Mouse (Mus musculus) kidney, adult 11 months (tissue): Measurements from ENCODE around the gene Tbc1d22b.

Source experiments
- DNase-seq: peaks from one replicate; pipeline ENCODE4 v3.0.0; 2022

The Tbc1d22b gene

GRCm38 (mm10) chr17:29599051-29599450 is 49.5 kb downstream of the Tbc1d22b start:
- no peak for DNase-seq

- DNase-seq = peak; percentile 68
Measured at GRCm38 (mm10) chr17:29599537-29599936, 50.0 kb downstream of the Tbc1d22b start.

GRCm38 (mm10) chr17:29601391-29601790 is 51.8 kb downstream of the Tbc1d22b start:
- DNase-seq = no peak

GRCm38 (mm10) chr17:29603283-29603682 is 53.7 kb downstream of the Tbc1d22b start:
- peak; percentile 48 for DNase-seq

- DNase-seq = peak; percentile 12
Measured at GRCm38 (mm10) chr17:29613453-29613852, 63.9 kb downstream of the Tbc1d22b start.

GRCm38 (mm10) chr17:29614115-29615023 is 64.8 kb downstream of the Tbc1d22b start, which contains the start of the genes Rnf8 and Gm28043:
TSS of gene Rnf8 (plus strand) at chr17:29614790.
TSS of gene Gm28043 (plus strand) at chr17:29614876.
- peak; percentile 94 for DNase-seq

- no peak for DNase-seq
Measured at GRCm38 (mm10) chr17:29615024-29615551, 65.5 kb downstream of the Tbc1d22b start.

GRCm38 (mm10) chr17:29615616-29616015 is 66.0 kb downstream of the Tbc1d22b start:
- no peak for DNase-seq

- no peak for DNase-seq
Measured at GRCm38 (mm10) chr17:29619231-29619630, 69.6 kb downstream of the Tbc1d22b start.

- DNase-seq = no peak
Measured at GRCm38 (mm10) chr17:29623488-29623887, 73.9 kb downstream of the Tbc1d22b start.

- DNase-seq = no peak
Measured at GRCm38 (mm10) chr17:29627285-29627684, 77.7 kb downstream of the Tbc1d22b start.

- no peak for DNase-seq
Measured at GRCm38 (mm10) chr17:29628946-29629345, 79.4 kb downstream of the Tbc1d22b start.

GRCm38 (mm10) chr17:29629620-29630019 is 80.0 kb downstream of the Tbc1d22b start:
- no peak for DNase-seq

- DNase-seq = no peak
Measured at GRCm38 (mm10) chr17:29632312-29632711, 82.7 kb downstream of the Tbc1d22b start.

GRCm38 (mm10) chr17:29635492-29635891 is 85.9 kb downstream of the Tbc1d22b start:
- no peak for DNase-seq

GRCm38 (mm10) chr17:29636118-29636517 is 86.5 kb downstream of the Tbc1d22b start:
- DNase-seq = no peak

GRCm38 (mm10) chr17:29637377-29637776 is 87.8 kb downstream of the Tbc1d22b start:
- no peak for DNase-seq

- DNase-seq = no peak
Measured at GRCm38 (mm10) chr17:29637895-29638294, 88.3 kb downstream of the Tbc1d22b start.

GRCm38 (mm10) chr17:29640971-29641370 is 91.4 kb downstream of the Tbc1d22b start:
- no peak for DNase-seq

GRCm38 (mm10) chr17:29642219-29642618 is 92.6 kb downstream of the Tbc1d22b start:
- no peak for DNase-seq
